Mouse (Mus musculus): Measurements from ENCODE around the gene Dnah6. TPM values are rescaled to one million over a fixed set of nuclear protein-coding genes. Genes with fewer than 3 reads are reported as not detected.

Dnah6 gene
- total RNA-seq, 2 experiments from 2014 or later = not detected

DNA sequence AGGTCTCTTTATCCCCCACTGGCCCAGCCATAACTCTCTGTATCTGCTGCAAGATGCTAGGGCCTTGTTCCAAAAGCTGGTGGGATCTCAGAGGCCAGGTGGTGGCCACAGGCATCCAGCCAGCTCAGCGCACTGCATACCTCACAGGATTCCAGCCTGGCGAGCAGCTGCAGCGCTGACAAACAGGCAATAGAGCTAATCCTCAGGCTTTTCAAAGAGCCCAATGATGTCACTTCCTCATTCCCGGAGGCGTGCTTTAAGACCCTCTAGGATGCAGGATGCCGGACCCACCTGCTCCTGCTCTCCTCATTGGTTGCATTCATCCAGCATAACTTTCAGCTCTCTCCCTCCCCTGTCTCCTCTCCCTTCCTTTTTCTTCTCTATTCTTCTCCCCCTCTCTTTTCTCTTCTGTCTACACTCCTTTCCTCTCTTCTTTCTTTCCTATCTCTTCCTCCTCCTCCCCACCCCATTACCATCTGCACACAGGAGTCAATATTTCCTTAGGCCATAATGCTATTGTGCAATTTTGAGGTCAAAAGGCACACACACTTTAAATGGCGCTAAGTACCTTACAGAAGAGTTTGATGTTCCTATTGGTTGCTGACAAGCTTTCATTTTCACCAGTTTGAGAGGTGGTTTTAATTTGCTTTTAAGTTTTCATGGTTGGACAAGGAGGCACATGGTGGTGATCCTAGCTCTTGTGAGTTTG is 232.3 kb downstream of the Dnah6 start:
- intact Hi-C loops (cut with DNase I) = no loop called here
- DNase-seq = no peak

DNA sequence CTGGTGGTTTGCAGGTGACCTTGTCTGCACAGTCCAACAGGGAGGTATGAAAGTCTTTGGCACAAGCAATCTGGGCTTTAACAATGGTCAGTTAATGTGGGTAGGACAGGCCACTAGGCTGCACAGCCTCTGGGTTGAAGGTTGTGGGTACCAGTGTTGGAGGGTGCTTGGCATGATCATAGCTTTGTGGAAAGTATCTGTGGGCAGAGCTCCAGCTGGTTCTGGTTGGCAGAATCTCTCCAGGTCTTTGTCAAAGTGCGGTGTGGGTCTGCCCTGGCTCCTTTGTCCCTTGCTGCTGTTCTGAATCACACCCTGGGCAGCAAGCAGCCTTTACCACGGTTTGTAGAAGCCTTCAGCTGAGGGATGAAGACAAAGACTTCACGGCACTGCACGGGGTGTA is 238.9 kb downstream of the Dnah6 start:
- DNase-seq = no peak
- intact Hi-C loops (cut with DNase I) = no loop called here

DNA sequence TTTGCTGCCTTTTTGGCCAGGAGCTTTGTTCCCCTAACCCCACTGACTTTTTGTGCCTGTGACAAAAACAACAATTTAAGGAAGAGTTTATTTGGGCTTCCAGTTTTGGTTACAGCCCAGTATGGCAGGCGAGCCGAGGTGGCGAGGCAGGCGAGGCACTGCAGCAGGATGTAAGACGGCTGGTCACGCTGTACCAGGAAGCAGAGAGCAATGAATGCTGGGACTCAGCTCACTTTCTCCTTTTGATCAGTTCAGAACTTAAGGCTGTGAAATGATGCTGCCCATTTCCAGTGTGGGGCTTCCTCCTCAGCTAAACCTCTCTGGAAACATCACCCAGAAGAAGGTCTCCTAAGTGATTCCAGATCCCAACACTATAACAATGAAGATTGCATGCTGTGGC is 239.6 kb downstream of the Dnah6 start:
- intact Hi-C loops (cut with DNase I) = no loop called here
- DNase-seq = no peak

DNA sequence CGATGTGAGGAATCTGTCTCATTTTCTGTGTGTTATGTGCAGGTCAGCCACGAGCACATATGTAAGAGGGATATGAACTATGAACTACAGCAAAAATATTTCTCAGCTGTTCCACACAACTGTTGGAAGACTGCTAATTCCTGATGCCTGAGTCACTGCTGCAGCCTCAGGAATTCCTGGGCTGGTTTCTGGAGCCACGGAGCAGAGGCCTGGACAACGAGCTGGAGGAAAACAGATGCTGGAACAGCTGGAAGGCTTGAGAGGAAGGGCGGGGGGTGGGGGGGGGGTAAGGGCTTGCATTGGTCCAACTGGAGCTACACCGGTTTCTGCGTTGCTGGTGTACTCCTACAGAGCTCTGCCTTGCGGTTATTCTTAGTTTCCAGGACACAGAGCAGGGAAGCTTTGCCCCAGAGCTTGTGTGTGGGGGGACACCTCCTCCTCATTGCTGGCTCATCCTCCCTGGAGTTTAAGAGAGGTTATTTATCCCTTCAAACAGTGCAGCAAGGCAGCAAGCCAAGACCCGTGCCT is 240.3 kb downstream of the Dnah6 start:
- intact Hi-C loops (cut with DNase I) = no loop called here
- peak; percentile 30 to 47 for DNase-seq

DNA sequence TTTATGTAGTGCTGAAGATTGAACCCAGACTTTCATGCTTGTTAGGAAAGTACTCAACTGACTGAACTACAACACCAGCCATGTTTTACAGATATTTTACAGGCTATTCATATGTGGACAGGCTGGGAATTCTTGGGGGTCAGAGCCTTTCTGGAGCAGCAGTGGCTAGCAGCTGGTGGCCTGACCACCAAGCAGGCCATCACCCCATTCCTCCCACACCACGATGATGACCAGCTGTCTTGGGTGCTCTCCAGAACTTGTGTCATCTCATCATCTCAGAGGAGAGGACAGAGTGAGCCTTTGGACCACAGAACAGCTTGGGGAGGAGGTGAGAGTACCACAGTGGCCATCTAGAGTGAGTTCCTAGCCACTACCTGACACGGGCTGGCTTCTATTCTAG is 244.6 kb downstream of the Dnah6 start:
- no peak for DNase-seq
- intact Hi-C loops (cut with DNase I) = no loop called here

DNA sequence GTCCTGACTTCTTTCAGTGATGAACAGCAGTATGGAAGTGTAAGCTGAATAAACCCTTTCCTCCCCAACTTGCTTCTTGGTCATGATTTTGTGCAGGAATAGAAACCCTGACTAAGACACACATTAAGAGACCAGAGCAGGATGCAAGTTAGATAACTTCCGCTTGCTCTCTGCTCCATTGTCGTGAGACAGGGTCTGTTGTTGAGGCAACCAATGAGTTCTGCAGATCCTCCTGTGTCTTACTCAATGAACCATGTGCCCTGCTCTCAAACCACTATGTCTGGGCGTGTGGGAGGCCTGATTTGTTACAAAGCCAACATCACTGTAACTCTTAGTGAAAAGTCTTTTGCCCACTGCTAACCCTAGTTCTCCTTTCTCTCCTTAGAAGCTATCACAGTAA is 250.4 kb downstream of the Dnah6 start:
- intact Hi-C loops (cut with DNase I) = no loop called here
- no peak for DNase-seq

DNA sequence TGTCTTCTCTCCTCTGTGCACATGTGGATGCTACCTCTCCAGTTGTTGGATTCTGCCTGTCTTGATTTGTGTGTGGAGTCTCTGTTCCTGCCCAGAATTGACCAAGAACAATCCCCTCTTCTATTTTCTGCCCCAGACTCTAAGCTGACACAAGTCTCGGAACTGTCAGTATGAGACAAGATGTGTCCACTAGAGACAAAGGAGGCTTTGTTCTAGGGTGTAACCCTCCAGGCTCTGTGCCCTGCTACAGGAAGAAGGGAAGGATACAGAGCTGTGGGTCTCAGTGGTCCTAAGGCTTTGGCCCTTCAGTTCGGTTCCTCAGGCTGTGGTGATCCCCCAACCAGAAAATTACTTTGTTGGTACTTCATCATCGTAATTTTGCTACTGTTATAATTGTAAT is 251.7 kb downstream of the Dnah6 start:
- DNase-seq = no peak
- intact Hi-C loops (cut with DNase I) = no loop called here

Other genes with a start within 250 kb of the Dnah6 start
- 100 to 1,000 TPM; 325 to 363 TPM for gene Suclg1, start 26.7 kb upstream of the Dnah6 start, total RNA-seq (2021)
- gene 4931417E11Rik, start 248.0 kb upstream of the Dnah6 start, total RNA-seq (2021) = not detected